Mouse (Mus musculus): ENCODE data around the gene Tarbp1.
"Not testable (repeated sequence)": the region's sequence is repeated elsewhere in the genome, so short reads cannot be mapped to it uniquely, and the experiment has no call there.

Gene Tarbp1

DNA sequence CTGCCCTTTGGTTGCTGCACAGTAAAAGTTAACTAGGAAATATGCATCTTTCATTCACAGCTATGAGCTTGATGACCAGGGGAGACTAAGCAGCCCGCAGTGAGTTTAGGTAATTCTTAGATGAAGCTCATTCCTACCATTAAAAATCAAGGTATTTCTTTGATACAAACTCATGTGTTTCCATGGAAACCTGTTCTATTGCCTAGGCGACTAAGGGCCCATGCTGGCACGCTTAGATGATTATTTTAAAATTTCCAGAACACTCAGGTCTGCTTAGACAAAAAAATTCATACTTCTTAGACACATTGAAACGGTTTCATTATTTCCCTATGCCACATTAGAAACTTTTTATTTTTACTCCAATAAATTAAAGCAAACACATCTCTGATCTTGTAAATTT is 69.8 kb downstream of the Tarbp1 start:
- DNase-seq: no peak

- not testable (repeated sequence) for DNase-seq
Measured at GRCm38 (mm10) chr8:126404550-126404949, 70.3 kb downstream of the Tarbp1 start.

GRCm38 (mm10) chr8:126398349-126398748 is 76.5 kb downstream of the Tarbp1 start:
- peak; percentile 54 to 58 for DNase-seq

DNA sequence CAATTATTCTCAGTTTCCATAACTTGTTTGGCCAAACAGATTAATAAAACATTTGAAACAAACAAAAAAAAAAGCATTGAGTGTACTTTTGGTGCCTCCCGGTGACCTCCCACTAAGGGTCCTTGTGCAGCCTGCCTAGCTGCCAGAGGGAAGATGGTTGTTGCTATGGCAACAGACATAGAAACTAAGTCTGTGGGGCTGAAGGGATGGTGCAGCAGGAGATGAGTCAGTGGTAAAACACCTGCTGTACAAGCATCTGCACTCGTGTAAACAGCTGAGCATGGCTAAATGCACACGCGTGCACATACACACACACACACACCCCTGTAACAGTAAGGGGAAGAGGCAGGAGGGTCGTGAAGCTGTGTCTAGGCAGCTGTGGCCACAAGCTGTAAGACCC is 78.9 kb downstream of the Tarbp1 start:
- DNase-seq: no peak

DNA sequence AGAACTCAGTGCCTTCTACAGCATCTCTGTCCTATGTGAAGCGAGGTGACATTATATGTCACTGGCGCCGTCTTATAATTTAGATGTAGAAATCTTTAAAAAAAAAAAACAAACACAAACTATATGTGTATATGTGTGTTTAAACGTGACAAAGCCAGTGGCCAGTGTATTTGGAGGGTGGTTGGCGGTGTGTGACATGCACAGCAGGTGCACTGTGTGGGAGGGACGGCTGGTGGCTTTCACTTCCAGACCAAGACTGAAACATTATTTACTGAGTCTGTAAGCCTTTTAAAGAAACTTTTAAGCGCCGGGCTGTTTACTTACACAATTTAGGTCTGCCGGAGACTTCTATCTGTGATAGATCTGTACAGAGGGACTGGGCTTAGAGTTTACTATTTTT is 79.5 kb downstream of the Tarbp1 start:
- no peak for DNase-seq

DNA sequence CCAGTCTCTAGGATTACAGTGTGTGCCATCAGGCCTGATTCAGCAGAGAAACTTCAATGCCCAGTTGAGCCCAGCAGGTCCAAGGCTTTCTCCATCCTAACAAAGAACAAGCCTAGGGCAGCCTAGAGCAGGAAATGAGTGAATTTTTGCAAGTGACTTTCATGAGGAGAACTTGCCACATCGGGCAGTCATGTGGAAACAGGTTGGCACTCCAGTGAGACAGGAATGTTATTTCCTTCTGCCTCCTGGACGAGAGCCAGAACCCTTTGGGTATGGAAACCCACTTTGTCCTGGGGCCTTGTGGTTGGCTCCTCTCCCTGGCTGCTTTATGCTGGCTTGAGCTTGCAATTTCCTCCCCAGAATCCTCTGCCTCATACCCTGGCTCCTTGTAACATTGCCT is 83.3 kb downstream of the Tarbp1 start:
- DNase-seq: peak; percentile 72 to 82

- DNase-seq: no peak
Measured at GRCm38 (mm10) chr8:126387566-126387965, 87.3 kb downstream of the Tarbp1 start.

- peak; percentile 58 to 60 for DNase-seq
Measured at GRCm38 (mm10) chr8:126382749-126383148, 92.1 kb downstream of the Tarbp1 start.

- DNase-seq: no peak
Measured at GRCm38 (mm10) chr8:126382216-126382615, 92.6 kb downstream of the Tarbp1 start.

DNA sequence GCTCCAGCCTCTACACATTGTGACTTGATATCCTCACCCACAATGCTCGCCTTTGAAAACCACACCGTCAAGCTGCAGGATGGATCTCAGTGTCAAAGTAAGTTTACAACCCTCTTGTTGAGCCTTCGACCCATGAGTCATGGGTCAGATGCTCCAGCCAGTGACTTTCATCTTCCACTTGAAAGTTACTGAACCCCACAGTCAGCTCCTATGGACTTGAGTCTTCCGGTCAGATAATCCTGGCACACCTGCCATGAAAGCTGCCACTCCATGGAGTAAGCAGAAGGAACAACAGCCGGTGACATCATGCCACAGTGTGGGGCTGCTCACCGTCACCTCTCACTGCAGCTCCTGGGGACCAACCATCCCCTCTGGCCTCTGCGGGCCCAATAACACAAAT is 93.6 kb downstream of the Tarbp1 start:
- peak in 1 of 2 experiments; percentile 39 for DNase-seq

DNA sequence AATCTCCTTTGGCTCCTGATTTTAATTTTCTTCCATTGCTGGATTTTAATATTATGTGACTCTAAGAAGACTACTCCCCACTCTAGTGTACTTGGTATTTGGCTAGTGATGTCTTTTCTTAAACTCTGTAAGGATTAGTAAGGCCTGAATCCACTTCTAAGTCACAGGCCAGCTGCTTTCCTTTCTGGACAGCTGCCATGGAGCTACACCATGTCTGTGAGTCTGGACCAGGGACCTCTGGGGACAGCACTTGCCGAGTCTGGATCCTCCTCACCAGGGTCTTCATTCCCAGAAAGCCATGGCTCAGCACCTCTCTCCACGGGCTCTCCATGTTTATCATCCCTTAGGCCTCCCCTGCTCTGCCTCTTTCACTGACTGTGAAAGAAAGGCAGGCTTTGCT is 94.7 kb downstream of the Tarbp1 start:
- DNase-seq: no peak

- no peak for DNase-seq
Measured at GRCm38 (mm10) chr8:126379580-126379979, 95.3 kb downstream of the Tarbp1 start.

Measured in cerebellum, adult 18-20 months (tissue).